Mouse (Mus musculus) stomach, embryonic 15.5 days (tissue): Measurements from ENCODE around the gene Ankmy2. TPM values are rescaled to one million over a fixed set of nuclear protein-coding genes. Genes with fewer than 3 reads are reported as not detected.
A peak's percentile ranks its signal among the peaks of the same experiment; 100 is the strongest.

Experiments
- ATAC-seq: fragments of 200-750 bp; cut with Nextera tagmentation; 2 replicates; pipeline ENCODE4 v1.8.0; 2017; ENCODE audit warnings: low read depth, moderate number of reproducible peaks, moderate TSS enrichment; ENCODE audit not compliant: insufficient read depth, low FRiP score
- H3K27ac ChIP-seq: fragments of 300-500 bp; sonication (generic); 2 replicates; pipeline ENCODE4 v1.5.1; 2015; ENCODE audit warnings: mild to moderate bottlenecking, inconsistent platforms
- H3K27me3 ChIP-seq: fragments of 300-500 bp; sonication (generic); replicated peaks from 2 replicates; pipeline ENCODE4 v1.6.1; 2015; ENCODE audit warnings: inconsistent platforms
- H3K36me3 ChIP-seq: fragments of 300-500 bp; sonication (generic); 2 replicates; pipeline ENCODE4 v1.6.1; 2015; ENCODE audit warnings: inconsistent platforms
- H3K4me1 ChIP-seq: fragments of 300-500 bp; sonication (generic); 2 replicates; pipeline ENCODE4 v1.6.1; 2015; ENCODE audit warnings: inconsistent platforms
- H3K4me2 ChIP-seq: fragments of 300-500 bp; sonication (generic); 2 replicates; pipeline ENCODE4 v1.6.1; 2015; ENCODE audit warnings: mild to moderate bottlenecking, inconsistent platforms
- H3K4me3 ChIP-seq: fragments of 300-500 bp; sonication (generic); replicated peaks from 2 replicates; pipeline ENCODE4 v1.5.1; 2015; ENCODE audit warnings: inconsistent platforms
- H3K9ac ChIP-seq: fragments of 300-500 bp; sonication (generic); 2 replicates; pipeline ENCODE4 v1.6.1; 2015; ENCODE audit warnings: inconsistent platforms
- H3K9me3 ChIP-seq: fragments of 300-500 bp; sonication (generic); 2 replicates; pipeline ENCODE4 v1.6.1; 2016; ENCODE audit warnings: inconsistent platforms
- WGBS: fragments of 180-500 bp; shearing (Covaris S2); methylation state at CpG from one replicate; pipeline ENCODE4 v1.1.7; 2015; 5-methylcytosine and 5-hydroxymethylcytosine counted together
- polyA plus RNA-seq: library from polyadenylated mRNA; unstranded; fragments of >200 nt; fragmentation: Nextera tagmentation; extraction: Ambion mirVana; gene quantifications from 2 replicates; pipeline ENCODE4 v1.2.1, GENCODE M21; 2015

Gene Ankmy2
- polyA plus RNA-seq, 1 experiment from 2014 or later: 41.3 TPM

- Histone ChIP-seq H3K36me3 (peaks cover 15% of the 10 kb centered on the region), H3K4me3 (no peak overlapping the region), H3K9me3 (no peaks in the 10 kb centered on the region), H3K4me2 (no peak overlapping the region), H3K9ac (no peak overlapping the region), H3K27ac (no peak overlapping the region), H3K4me1 (no peaks in the 10 kb centered on the region), H3K27me3 (no peaks in the 10 kb centered on the region)
- ATAC-seq: no peak
- 86% methylated on average over 5 of the region's 5 CpGs for WGBS
Observed at GRCm38 (mm10) chr12:36134111-36134510, 22.8 kb upstream of the Ankmy2 start.

GRCm38 (mm10) chr12:36135409-36135808 is 21.5 kb upstream of the Ankmy2 start:
- H3K27me3 ChIP-seq: no peaks in the 10 kb centered on the region
- WGBS: 89% methylated on average over 3 of the region's 3 CpGs
- no peak for ATAC-seq
- no peaks in the 10 kb centered on the region for H3K4me1 ChIP-seq
- peaks cover 10% of the 10 kb centered on the region; the same call in 1 of the 2 replicates for H3K36me3 ChIP-seq
- H3K9me3 ChIP-seq: no peaks in the 10 kb centered on the region
- no peak overlapping the region for H3K9ac ChIP-seq
- H3K4me3 ChIP-seq: no peak overlapping the region
- no peak overlapping the region for H3K27ac ChIP-seq
- H3K4me2 ChIP-seq: no peak overlapping the region

GRCm38 (mm10) chr12:36136285-36136684 is 20.6 kb upstream of the Ankmy2 start:
- H3K9me3 ChIP-seq: no peaks in the 10 kb centered on the region
- no peak overlapping the region for H3K9ac ChIP-seq
- WGBS: 91% methylated on average over 8 of the region's 8 CpGs
- no peak overlapping the region for H3K4me2 ChIP-seq
- H3K4me1 ChIP-seq: no peaks in the 10 kb centered on the region
- H3K4me3 ChIP-seq: no peak overlapping the region
- H3K36me3 ChIP-seq: peaks cover 10% of the 10 kb centered on the region; the same call in 1 of the 2 replicates
- H3K27ac ChIP-seq: no peak overlapping the region
- no peaks in the 10 kb centered on the region for H3K27me3 ChIP-seq
- no peak for ATAC-seq

GRCm38 (mm10) chr12:36137192-36137591 is 19.7 kb upstream of the Ankmy2 start:
- peaks cover 10% of the 10 kb centered on the region; the same call in 1 of the 2 replicates for H3K36me3 ChIP-seq
- WGBS: 81% methylated on average over 4 of the region's 4 CpGs
- no peak for ATAC-seq

GRCm38 (mm10) chr12:36140401-36140800 is 16.5 kb upstream of the Ankmy2 start:
- 0 out of 2 replicates have a peak, but pooled peaks cover 3% of the 10 kb centered on the region for H3K36me3 ChIP-seq
- no peak overlapping the region for H3K27ac ChIP-seq
- ATAC-seq: no peak
- no peaks in the 10 kb centered on the region for H3K27me3 ChIP-seq
- 85% methylated on average over 6 of the region's 6 CpGs for WGBS
- no peak overlapping the region for H3K9ac ChIP-seq
- H3K4me1 ChIP-seq: no peaks in the 10 kb centered on the region
- no peak overlapping the region for H3K4me2 ChIP-seq
- H3K9me3 ChIP-seq: no peaks in the 10 kb centered on the region
- H3K4me3 ChIP-seq: no peak overlapping the region

More at GRCm38 (mm10) chr12:36137192-36137591, 19.7 kb upstream of the Ankmy2 start:
- Histone ChIP-seq H3K4me2 (no peak overlapping the region), H3K9ac (no peak overlapping the region), H3K27ac (no peak overlapping the region), H3K4me1 (no peaks in the 10 kb centered on the region), H3K4me3 (no peak overlapping the region), H3K9me3 (no peaks in the 10 kb centered on the region), H3K27me3 (no peaks in the 10 kb centered on the region)

- no peak for ATAC-seq
- Histone ChIP-seq H3K36me3 (no peaks in the 10 kb centered on the region), H3K4me3 (no peak overlapping the region), H3K4me1 (no peaks in the 10 kb centered on the region), H3K4me2 (no peak overlapping the region), H3K9ac (no peak overlapping the region), H3K27me3 (no peaks in the 10 kb centered on the region), H3K9me3 (no peaks in the 10 kb centered on the region), H3K27ac (no peak overlapping the region)
- WGBS: 84% methylated on average over 3 of the region's 3 CpGs
Observed at GRCm38 (mm10) chr12:36146230-36147011, 10.5 kb upstream of the Ankmy2 start.

GRCm38 (mm10) chr12:36150265-36150664 is 6.6 kb upstream of the Ankmy2 start:
- Histone ChIP-seq H3K9ac (no peak overlapping the region), H3K4me2 (no peak overlapping the region), H3K27me3 (no peaks in the 10 kb centered on the region), H3K36me3 (no peaks in the 10 kb centered on the region), H3K9me3 (no peaks in the 10 kb centered on the region), H3K27ac (no peak overlapping the region), H3K4me3 (no peak overlapping the region), H3K4me1 (no peaks in the 10 kb centered on the region)
- no peak for ATAC-seq
- WGBS: 78% methylated on average over 2 of the region's 2 CpGs

GRCm38 (mm10) chr12:36150737-36151136 is 6.2 kb upstream of the Ankmy2 start:
- Histone ChIP-seq H3K4me2 (no peak overlapping the region), H3K36me3 (no peaks in the 10 kb centered on the region), H3K27me3 (no peaks in the 10 kb centered on the region), H3K27ac (no peak overlapping the region), H3K9me3 (no peaks in the 10 kb centered on the region), H3K4me1 (no peaks in the 10 kb centered on the region), H3K4me3 (no peak overlapping the region), H3K9ac (no peak overlapping the region)
- ATAC-seq: no peak
- 84% methylated on average over 2 of the region's 2 CpGs for WGBS

GRCm38 (mm10) chr12:36155141-36155641 is 1.7 kb upstream of the Ankmy2 start:
- Histone ChIP-seq H3K27me3 (no peaks in the 10 kb centered on the region), H3K9me3 (no peaks in the 10 kb centered on the region), H3K36me3 (no peaks in the 10 kb centered on the region), H3K27ac (no peak overlapping the region), H3K4me2 (peak overlapping the region; percentile 80), H3K9ac (peak overlapping the region; percentile 80; the same call in 1 of the 2 replicates), H3K4me1 (0 out of 2 replicates have a peak, but pooled peaks cover 5% of the 10 kb centered on the region), H3K4me3 (peak overlapping the region; percentile 97)
- WGBS: 13% methylated on average over 8 of the region's 8 CpGs
- no peak for ATAC-seq

- Histone ChIP-seq H3K9me3 (no peaks in the 10 kb centered on the region), H3K4me2 (peak overlapping the region; percentile 80), H3K36me3 (no peaks in the 10 kb centered on the region), H3K27ac (peak overlapping the region; percentile 94), H3K9ac (peak overlapping the region; percentile 80), H3K4me3 (peak overlapping the region; percentile 97), H3K4me1 (0 out of 2 replicates have a peak, but pooled peaks cover 5% of the 10 kb centered on the region), H3K27me3 (no peaks in the 10 kb centered on the region)
- 0% methylated on average over 33 of the region's 33 CpGs for WGBS
- ATAC-seq: no peak; the same call in 1 of the 2 replicates
Observed at GRCm38 (mm10) chr12:36156101-36156636, 745 bp upstream of the Ankmy2 start.

- Histone ChIP-seq H3K9me3 (no peaks in the 10 kb centered on the region), H3K27me3 (no peaks in the 10 kb centered on the region), H3K4me2 (peak overlapping the region; percentile 80), H3K27ac (peak overlapping the region; percentile 94), H3K36me3 (no peaks in the 10 kb centered on the region), H3K4me1 (0 out of 2 replicates have a peak, but pooled peaks cover 5% of the 10 kb centered on the region), H3K9ac (peak overlapping the region; percentile 54), H3K4me3 (peak overlapping the region; percentile 97)
- ATAC-seq: peak; percentile 43
- WGBS: under 1% methylated on average over 14 of the region's 14 CpGs
Observed at GRCm38 (mm10) chr12:36157304-36157637, 357 bp downstream of the Ankmy2 start.
